Mouse (Mus musculus): ENCODE data around the gene Cgas. TPM values are rescaled to one million over a fixed set of nuclear protein-coding genes. Genes with fewer than 3 reads are reported as not detected.

Cgas gene
- polyA plus RNA-seq, 1 experiment from 2014 or later = 0.44 TPM

- H3K36me3 ChIP-seq (ENCODE audit: control insufficient read depth, insufficient read depth, low read length) = no peaks in the 10 kb centered on the region
- ATAC-seq (replicated peaks; ENCODE audit: low FRiP score) (no peak), DNase-seq (ENCODE audit: low spot score) (no peak)
- peaks cover 4% of the 10 kb centered on the region; the same call in 1 of the 2 replicates for H3K4me1 ChIP-seq (replicated peaks; ENCODE audit: control insufficient read depth, insufficient read depth, low read length)
- no peak overlapping the region for H3K4me2 ChIP-seq (ENCODE audit: low read depth, low read length, severe bottlenecking)
- H3K27ac ChIP-seq (ENCODE audit: low read depth, low read length) = no peak overlapping the region
- H3K9me3 ChIP-seq (ENCODE audit: control insufficient read depth, low read length) = no peaks in the 10 kb centered on the region
- 87% methylated on average over 10 of the region's 10 CpGs for WGBS
- no peak overlapping the region for H3K9ac ChIP-seq (ENCODE audit: low read length)
- H3K27me3 ChIP-seq (ENCODE audit: control insufficient read depth, insufficient read depth, low read length) = peaks cover 34% of the 10 kb centered on the region
- H3K4me3 ChIP-seq (ENCODE audit: low read depth, low read length) = no peak overlapping the region
Observed at GRCm38 (mm10) chr9:78393741-78394140, 49.3 kb downstream of the Cgas start.

GRCm38 (mm10) chr9:78389981-78390380 is 53.1 kb downstream of the Cgas start:
- DNase-seq (ENCODE audit: low spot score) (no peak), ATAC-seq (replicated peaks; ENCODE audit: low FRiP score) (no peak)
- Histone ChIP-seq H3K36me3 (ENCODE audit: control insufficient read depth, insufficient read depth, low read length) (no peaks in the 10 kb centered on the region), H3K9me3 (ENCODE audit: control insufficient read depth, low read length) (no peaks in the 10 kb centered on the region), H3K4me1 (replicated peaks; ENCODE audit: control insufficient read depth, insufficient read depth, low read length) (no peaks in the 10 kb centered on the region), H3K9ac (ENCODE audit: low read length) (no peak overlapping the region), H3K4me2 (ENCODE audit: low read depth, low read length, severe bottlenecking) (no peak overlapping the region), H3K4me3 (ENCODE audit: low read depth, low read length) (no peak overlapping the region), H3K27ac (ENCODE audit: low read depth, low read length) (no peak overlapping the region), H3K27me3 (ENCODE audit: control insufficient read depth, insufficient read depth, low read length) (peaks cover 12% of the 10 kb centered on the region)
- 47% methylated on average over 5 of the region's 5 CpGs for WGBS

GRCm38 (mm10) chr9:78386947-78387346 is 56.1 kb downstream of the Cgas start:
- H3K27ac ChIP-seq (ENCODE audit: low read depth, low read length) = no peak overlapping the region
- H3K4me2 ChIP-seq (ENCODE audit: low read depth, low read length, severe bottlenecking) = no peak overlapping the region
- no peaks in the 10 kb centered on the region for H3K9me3 ChIP-seq (ENCODE audit: control insufficient read depth, low read length)
- DNase-seq (ENCODE audit: low spot score) = no peak
- WGBS = 88% methylated on average over 7 of the region's 7 CpGs
- no peaks in the 10 kb centered on the region for H3K4me1 ChIP-seq (replicated peaks; ENCODE audit: control insufficient read depth, insufficient read depth, low read length)
- ATAC-seq (replicated peaks; ENCODE audit: low FRiP score) = no peak
- no peaks in the 10 kb centered on the region for H3K27me3 ChIP-seq (ENCODE audit: control insufficient read depth, insufficient read depth, low read length)
- no peak overlapping the region for H3K4me3 ChIP-seq (ENCODE audit: low read depth, low read length)
- no peaks in the 10 kb centered on the region for H3K36me3 ChIP-seq (ENCODE audit: control insufficient read depth, insufficient read depth, low read length)
- H3K9ac ChIP-seq (ENCODE audit: low read length) = no peak overlapping the region

DNA sequence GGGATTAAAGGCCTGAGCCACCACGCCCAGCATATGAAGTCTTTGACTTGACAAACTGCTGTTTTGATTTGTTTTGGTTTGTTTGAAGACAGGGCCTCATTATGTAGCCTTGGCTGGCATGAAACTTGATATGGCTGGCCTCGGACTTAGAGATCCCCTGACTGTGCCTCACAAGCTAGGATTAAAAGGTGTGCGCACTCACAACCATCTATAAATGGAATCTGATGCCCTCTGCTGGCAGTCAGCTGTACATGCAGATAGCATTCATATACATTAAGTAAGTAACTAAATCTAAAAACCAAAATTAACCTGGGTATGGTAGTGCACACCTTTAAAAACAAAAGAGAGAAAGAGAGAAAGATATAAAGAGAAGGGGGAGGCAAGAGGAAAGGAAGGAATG is 57.1 kb downstream of the Cgas start:
- no peak overlapping the region for H3K27ac ChIP-seq (ENCODE audit: low read depth, low read length)
- WGBS = 60% methylated on average over 3 of the region's 3 CpGs
- no peaks in the 10 kb centered on the region for H3K36me3 ChIP-seq (ENCODE audit: control insufficient read depth, insufficient read depth, low read length)
- no peaks in the 10 kb centered on the region for H3K4me1 ChIP-seq (replicated peaks; ENCODE audit: control insufficient read depth, insufficient read depth, low read length)
- H3K9ac ChIP-seq (ENCODE audit: low read length) = no peak overlapping the region
- H3K4me3 ChIP-seq (ENCODE audit: low read depth, low read length) = no peak overlapping the region
- H3K9me3 ChIP-seq (ENCODE audit: control insufficient read depth, low read length) = no peaks in the 10 kb centered on the region
- no peaks in the 10 kb centered on the region for H3K27me3 ChIP-seq (ENCODE audit: control insufficient read depth, insufficient read depth, low read length)
- no peak for DNase-seq (ENCODE audit: low spot score)
- no peak overlapping the region for H3K4me2 ChIP-seq (ENCODE audit: low read depth, low read length, severe bottlenecking)
- no peak for ATAC-seq (replicated peaks; ENCODE audit: low FRiP score)

Small RNAs within 50 kb of the gene (microRNA-seq; reads per million reads assigned to microRNA genes)
- not detected for gene Gm26377 (ENCODE audit: insufficient number of aligned reads)

Other genes starting within 250 kb of the Cgas start
- not detected in 2 replicates for gene Gsta1, start 212.6 kb downstream of the Cgas start, polyA plus RNA-seq (2014; fragmentation: Nextera tagmentation; extraction: Ambion mirVana)
- gene Gm3776, start 186.1 kb downstream of the Cgas start, polyA plus RNA-seq (2014; fragmentation: Nextera tagmentation; extraction: Ambion mirVana) = not detected in 2 replicates
- not detected in 2 replicates for gene Gm10639, start 153.3 kb downstream of the Cgas start, polyA plus RNA-seq (2014; fragmentation: Nextera tagmentation; extraction: Ambion mirVana)
- gene Omt2a, start 128.4 kb downstream of the Cgas start, polyA plus RNA-seq (2014; fragmentation: Nextera tagmentation; extraction: Ambion mirVana) = not detected in 2 replicates
- gene Omt2b, start 115.6 kb downstream of the Cgas start, polyA plus RNA-seq (2014; fragmentation: Nextera tagmentation; extraction: Ambion mirVana) = not detected in 2 replicates
- gene Gsta2, start 87.4 kb downstream of the Cgas start, polyA plus RNA-seq (2014; fragmentation: Nextera tagmentation; extraction: Ambion mirVana) = not detected in 2 replicates
- gene Dppa5a, start 75.1 kb downstream of the Cgas start, polyA plus RNA-seq (2014; fragmentation: Nextera tagmentation; extraction: Ambion mirVana) = 0.48 and 0.65 TPM in 2 replicates
- gene Ooep, start 64.5 kb downstream of the Cgas start, polyA plus RNA-seq (2014; fragmentation: Nextera tagmentation; extraction: Ambion mirVana) = 4.7 and 5.2 TPM in 2 replicates
- gene Ddx43, start 47.5 kb downstream of the Cgas start, polyA plus RNA-seq (2014; fragmentation: Nextera tagmentation; extraction: Ambion mirVana) = 0.28 and 0.49 TPM in 2 replicates
- 28.0 and 30.6 TPM in 2 replicates for gene Mto1, start 5.0 kb upstream of the Cgas start, polyA plus RNA-seq (2014; fragmentation: Nextera tagmentation; extraction: Ambion mirVana)
- gene Gm17324, start 5.5 kb upstream of the Cgas start, polyA plus RNA-seq (2014; fragmentation: Nextera tagmentation; extraction: Ambion mirVana) = 0.72 and 0.80 TPM in 2 replicates
- 4,522 and 4,661 TPM in 2 replicates for gene Eef1a1, start 45.9 kb upstream of the Cgas start, polyA plus RNA-seq (2014; fragmentation: Nextera tagmentation; extraction: Ambion mirVana)
- 10.1 and 12.7 TPM in 2 replicates for gene Slc17a5, start 144.8 kb upstream of the Cgas start, polyA plus RNA-seq (2014; fragmentation: Nextera tagmentation; extraction: Ambion mirVana)
- gene Cd109, start 172.3 kb upstream of the Cgas start, polyA plus RNA-seq (2014; fragmentation: Nextera tagmentation; extraction: Ambion mirVana) = 4.6 and 5.4 TPM in 2 replicates